Mouse (Mus musculus) megakaryocyte progenitor cell, adult 5-6 weeks (primary cell): Measurements from ENCODE around the gene Sycn. TPM values are rescaled to one million over a fixed set of nuclear protein-coding genes. Genes with fewer than 3 reads are reported as not detected.

Experiments
- ATAC-seq: replicated peaks from 2 replicates; pipeline ENCODE4 v1.8.0; 2016; ENCODE audit warnings: mild to moderate bottlenecking, moderate TSS enrichment, inconsistent platforms; ENCODE audit not compliant: poor library complexity
- total RNA-seq, 2 experiments: library from RNA; stranded (forward) in 1 of 2; stranded (reverse) in 1 of 2; fragments of 157-497, 149-512 nt in 1 of 2; fragments of 200-1000 nt in 1 of 2; gene quantifications; 2 replicates each; pipeline versions ENCODE4 v1.2.3 to v1.2.4; 2015 to 2017

Sycn gene
- total RNA-seq, 2 experiments from 2014 or later: not detected

DNA sequence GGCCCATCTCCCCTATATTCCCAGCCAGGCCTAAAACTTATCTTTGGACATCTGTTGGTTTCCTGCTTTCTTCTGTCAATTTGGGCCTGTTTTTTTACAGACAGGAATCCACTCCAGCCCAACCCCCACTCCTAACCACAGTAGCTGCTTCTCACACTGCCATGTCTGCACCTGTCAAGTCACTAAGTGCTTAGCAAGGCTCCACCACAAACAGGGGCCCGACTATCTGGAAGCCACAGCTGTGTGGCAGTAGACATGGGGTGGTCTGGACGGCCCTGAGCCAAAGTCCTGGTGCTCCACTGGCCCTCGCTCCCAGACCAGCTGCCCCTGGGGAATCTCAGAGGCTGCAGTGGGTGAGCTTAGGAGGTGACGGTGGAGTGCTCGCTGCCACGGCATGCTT lies 17.0 kb downstream of the Sycn start:
- peak; percentile 74 for ATAC-seq

DNA sequence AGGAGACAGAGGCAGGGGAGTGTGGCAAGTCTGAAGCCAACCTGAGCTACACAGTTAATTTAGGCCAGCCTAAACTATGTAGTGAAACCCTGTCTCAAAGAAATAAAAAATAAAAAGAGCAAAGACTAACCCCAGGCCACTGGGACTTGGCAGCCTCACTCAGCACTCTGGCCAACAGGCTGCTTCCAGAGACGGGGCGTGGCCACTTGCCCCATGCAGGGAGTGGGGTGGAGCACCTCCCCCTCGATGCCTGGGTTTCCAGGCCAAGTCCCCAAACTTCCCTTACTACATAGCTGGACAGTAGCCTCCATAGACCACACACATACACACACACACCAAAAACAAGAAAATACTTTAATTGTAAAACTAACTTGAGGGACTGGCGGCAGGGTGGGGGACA lies 17.8 kb downstream of the Sycn start:
- peak; percentile 38; the same call in 1 of the 2 replicates for ATAC-seq

DNA sequence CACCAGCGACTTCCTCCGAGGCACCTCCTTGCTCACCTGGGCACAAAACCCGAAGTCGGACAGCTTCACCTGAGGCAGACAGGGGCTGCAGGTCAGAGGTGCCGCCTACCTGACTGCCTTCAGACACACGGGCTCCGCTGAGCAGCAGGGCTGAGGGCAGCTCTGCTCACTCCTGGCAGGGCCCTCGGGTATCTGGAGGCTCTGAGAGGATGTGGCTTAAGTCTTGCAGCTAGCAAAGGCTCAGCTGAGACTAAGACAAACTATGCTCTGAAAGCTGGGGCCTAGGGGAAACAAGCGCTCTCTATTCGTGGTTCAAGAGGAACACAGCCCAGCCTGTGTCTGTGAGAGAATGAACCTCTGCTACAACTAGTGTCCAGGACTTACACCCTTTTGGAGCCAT lies 20.2 kb downstream of the Sycn start:
- ATAC-seq: no peak

DNA sequence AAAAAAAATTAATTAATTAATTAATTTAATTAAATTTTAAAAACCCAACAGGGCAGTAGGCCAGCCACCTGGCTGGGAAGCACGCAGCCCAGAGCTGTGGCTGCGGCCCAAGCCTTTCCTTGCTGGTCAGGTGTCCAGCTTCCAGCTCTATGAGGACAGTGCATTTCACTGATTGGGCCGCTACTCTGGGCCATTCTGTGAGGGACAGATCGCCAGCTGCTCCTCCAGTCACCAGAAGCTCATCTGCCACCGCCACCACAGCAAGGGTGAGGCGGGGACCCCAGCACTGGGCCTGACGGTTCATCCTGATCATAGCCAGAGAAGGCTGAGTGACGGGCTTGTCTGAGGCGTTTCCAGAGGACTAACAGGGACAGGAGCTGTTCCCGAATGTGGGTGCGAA lies 21.3 kb downstream of the Sycn start:
- ATAC-seq: no peak

DNA sequence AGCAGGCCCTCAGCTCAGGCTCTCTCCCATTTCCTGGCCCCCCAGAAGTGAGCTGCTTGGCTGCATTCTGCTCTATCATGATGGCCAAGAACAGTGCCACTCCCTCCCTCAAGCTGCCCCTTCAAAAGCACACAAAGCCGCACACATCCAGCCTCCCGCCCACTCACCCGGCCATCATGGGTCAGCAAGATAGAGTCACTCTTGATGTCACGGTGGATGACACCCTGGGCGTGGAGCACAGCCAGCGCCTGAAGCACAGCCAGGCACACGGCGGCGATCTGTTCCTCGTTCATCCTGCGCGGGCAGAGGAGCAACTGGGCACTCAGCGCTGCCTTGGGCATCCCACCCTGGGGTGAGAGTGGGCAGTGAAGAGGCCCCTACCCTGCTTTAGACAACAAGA lies 21.7 kb downstream of the Sycn start:
- ATAC-seq: no peak

DNA sequence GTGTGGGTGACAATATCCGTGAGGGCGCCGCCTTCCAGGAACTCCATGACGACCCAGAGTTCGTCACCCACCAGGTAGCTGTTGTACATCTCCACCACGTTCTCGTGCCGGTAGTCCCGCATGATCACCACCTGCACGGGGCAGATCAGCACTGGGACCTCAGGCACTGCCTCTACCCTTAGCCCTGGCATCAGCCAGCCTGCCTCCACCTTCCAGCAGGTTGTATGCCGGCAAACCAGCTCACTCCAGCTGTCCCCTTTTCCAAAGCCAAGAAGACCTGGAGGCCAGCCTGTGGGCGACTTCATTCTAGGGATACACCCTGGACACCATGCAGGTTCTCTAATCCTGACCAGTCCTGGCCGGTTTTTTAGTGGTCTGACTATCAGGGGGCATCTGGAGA lies 22.3 kb downstream of the Sycn start:
- ATAC-seq: no peak

- ATAC-seq: no peak
Observed at GRCm38 (mm10) chr7:28565407-28565806, 24.7 kb downstream of the Sycn start.

DNA sequence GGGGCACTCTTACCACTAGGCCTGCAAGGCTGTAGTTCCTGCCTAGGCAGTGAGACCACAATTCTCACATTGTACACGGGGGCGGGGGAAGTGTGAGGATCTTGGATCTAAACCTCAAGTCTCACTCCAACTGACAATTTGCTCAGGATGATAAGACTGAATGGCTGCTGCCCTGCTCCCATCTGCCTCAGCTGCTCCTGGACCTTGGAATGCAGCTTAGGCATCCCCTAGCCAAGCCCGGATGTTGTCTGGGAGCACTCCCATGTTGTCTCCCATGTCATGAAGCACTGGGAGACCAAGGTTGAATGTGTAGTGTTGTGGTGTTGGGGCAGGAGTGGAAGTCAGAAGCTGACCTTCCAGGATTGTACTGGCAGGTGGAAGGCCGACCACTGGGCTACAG lies 26.9 kb downstream of the Sycn start:
- ATAC-seq: no peak

DNA sequence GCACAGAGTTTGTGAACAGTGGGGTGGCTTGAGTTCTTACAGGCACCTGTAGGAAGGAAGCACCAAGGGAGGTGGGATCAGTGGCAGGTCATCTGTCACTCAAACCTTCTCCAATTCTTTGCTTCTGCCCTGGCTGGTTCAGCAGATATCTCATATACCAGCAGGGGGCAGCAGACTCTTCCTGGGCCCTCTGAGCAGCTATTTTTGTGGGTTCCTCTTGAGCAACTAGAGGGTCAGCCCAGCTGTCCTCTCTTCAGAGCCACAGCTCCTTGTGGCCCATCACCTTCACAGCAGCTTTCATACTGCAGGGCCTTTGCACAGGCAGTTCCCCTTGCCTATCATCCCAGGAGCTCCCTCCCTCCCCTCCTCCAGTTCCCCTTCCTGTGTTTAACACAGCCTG lies 27.6 kb downstream of the Sycn start:
- peak; percentile 80 for ATAC-seq

DNA sequence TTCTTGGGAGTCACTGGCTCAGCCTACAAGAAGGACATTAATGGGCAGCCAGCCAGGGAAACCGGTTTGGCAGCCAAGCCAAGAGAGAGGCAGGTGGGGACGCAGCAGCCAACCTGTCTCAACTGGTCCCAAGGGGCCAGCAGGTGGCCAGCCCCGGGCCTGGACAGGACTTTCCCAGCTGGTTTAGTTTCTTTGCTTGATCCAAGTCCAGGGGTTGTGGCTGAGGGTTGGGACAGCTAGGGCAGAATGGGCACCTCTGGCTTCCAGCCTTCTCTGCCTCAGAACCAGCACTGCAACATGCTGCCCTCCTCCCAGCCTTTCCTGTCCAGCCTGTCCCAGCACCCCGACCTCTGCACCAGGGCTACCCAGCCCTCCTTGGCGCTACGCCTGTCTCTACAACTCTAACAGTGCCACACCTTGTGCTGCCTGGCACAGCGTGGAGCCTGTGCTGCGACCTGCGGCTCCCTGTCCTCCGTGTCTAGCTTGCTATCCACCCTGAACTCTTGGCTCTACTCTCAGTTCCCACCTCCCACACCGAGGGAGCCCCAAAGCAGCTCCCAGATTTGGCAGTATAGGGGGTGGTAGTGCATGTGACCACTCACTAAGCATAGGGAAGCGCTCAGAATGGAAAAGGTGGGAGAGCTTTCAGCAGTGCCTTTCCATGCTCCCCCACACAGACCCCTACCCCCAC lies 29.8 kb downstream of the Sycn start:
- ATAC-seq: no peak

DNA sequence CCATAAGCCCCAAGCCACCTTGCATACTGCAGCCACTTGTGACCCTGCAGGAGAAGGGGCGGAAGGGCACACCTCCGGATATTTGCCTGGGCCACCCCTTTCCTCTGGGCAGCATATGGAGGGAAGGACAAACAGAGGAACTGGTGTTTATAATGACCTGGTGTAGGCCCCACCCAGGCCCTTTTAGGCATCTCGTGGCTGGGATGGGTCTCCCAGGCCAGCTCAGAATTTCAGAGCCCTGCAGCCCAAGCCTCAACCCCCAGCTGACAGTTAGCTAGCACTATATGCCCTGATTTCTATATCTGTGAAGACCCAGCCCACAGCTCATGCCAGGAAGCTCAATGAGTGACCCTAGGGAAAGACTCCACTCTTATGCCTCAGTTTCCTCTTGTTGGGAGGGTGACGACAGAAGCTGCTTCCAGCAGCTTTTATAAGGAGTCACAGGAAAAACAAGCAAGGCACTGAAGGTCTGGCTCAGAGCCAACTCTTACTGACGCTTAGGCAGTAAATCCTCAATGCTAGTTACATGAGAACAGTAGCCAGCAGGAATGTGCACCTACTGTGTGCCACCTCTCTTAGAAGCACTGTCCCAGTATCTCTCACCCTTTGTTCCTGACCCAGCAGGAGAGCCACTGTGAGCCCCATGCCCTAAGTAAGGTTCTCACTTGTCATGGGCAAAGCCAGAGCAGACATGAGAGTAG lies 30.4 kb downstream of the Sycn start:
- no peak for ATAC-seq

GRCm38 (mm10) chr7:28572689-28573088 lies 32.0 kb downstream of the Sycn start:
- ATAC-seq: no peak

DNA sequence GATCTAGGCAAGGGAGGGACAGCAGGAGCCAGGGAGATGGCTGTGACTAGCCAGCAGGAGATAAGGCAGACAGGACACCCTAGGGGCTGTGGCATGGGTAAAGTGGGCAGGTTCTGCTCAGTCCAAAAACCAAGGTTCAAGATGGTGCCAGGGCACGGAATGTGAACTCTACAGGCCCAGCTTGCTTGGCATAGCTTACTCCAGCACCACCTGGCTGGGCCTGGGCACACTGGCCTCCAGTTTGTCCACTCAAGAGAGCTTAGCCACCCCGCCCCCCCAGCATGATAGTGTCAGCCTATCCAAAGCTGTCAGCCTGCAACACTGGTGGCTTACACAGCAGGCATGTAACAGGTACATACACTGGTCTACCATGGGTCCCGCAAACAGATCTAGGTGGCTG lies 32.6 kb downstream of the Sycn start:
- ATAC-seq: no peak

GRCm38 (mm10) chr7:28575597-28575996 lies 34.9 kb downstream of the Sycn start:
- ATAC-seq: peak; percentile 58

DNA sequence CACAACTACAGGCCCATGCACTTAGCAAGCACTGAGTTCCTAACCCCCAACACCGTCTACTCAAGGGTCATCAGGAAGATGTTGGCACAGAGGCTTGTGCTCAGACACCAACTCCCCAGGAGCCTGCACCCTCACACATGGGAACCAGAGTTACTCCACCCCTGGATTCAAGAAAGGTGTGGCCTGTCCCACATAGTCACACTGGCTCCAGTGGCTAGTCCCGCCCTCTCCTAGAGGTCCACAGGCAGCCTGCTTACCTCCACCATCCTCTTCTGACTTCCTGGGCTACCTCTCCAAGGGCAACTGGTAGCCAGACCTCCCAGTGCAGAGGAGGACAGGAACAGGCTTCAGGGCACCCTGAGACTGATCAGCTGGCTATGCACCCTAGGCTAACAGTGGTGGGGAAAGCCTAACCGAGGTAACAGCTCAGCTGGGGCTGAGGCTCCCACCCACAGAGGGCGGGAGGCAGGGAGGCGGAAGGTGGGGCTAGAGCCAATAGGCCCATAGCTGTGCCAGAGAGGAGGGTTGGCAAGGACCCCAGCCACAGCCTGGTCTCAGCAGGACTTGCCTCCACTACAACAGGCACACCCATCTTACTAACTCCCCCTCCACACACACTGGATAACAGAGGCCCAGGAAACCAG lies 35.7 kb downstream of the Sycn start:
- peak; percentile 76 for ATAC-seq

GRCm38 (mm10) chr7:28577826-28578542 lies 37.3 kb downstream of the Sycn start:
- ATAC-seq: no peak

- no peak for ATAC-seq
Observed at GRCm38 (mm10) chr7:28578543-28579053, 37.9 kb downstream of the Sycn start.

GRCm38 (mm10) chr7:28579826-28580225 lies 39.1 kb downstream of the Sycn start:
- ATAC-seq: no peak

GRCm38 (mm10) chr7:28581721-28582120 lies 41.0 kb downstream of the Sycn start:
- ATAC-seq: peak; percentile 61

DNA sequence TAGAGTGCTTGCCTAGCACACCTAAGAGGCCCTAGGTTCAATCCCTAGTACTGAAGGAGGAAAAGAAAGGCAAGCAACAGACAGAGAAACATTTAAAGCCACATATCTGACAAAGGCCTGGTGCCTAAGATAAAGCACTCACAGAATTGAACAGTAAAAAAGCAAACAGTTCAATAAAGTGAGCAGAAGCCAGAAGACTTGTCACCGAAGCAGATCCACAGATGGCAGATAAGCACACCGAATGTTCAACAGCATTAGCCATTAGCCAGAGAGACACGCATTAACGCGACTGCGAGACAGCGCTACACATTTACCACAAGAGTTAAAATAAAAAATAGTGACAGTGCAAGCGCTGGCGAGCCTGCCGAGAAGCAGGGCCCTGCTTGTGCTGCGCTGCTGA lies 42.2 kb downstream of the Sycn start:
- ATAC-seq: peak; percentile 21; the same call in 1 of the 2 replicates
